Mouse (Mus musculus) forebrain, embryonic 16.5 days (tissue): ENCODE measurements at regions not wholly inside any gene's neighbourhood (a gene's known extent, or its start where the extent isn't known, plus 50 kb on each side); places are given as distances from the start of the nearest gene placed in this dataset.
A peak's percentile ranks its signal among the peaks of the same experiment; 100 is the strongest.

Experiments
- ATAC-seq: fragments of 200-750 bp; cut with Nextera tagmentation; 2 replicates; pipeline ENCODE4 v1.8.0; 2017; ENCODE audit warnings: mild to moderate bottlenecking, moderate library complexity
- H3K27ac ChIP-seq: fragments of 300-500 bp; sonication (generic); 2 replicates; pipeline ENCODE4 v1.5.1; 2014; ENCODE audit warnings: low read length, control low read depth
- H3K27me3 ChIP-seq: fragments of 300-500 bp; sonication (generic); replicated peaks from 2 replicates; pipeline ENCODE4 v1.6.1; 2014; ENCODE audit warnings: low read length; ENCODE audit not compliant: control insufficient read depth, insufficient read depth
- H3K36me3 ChIP-seq: fragments of 300-500 bp; sonication (generic); 2 replicates; pipeline ENCODE4 v1.6.1; 2014; ENCODE audit not compliant: control insufficient read depth, insufficient read depth
- H3K4me1 ChIP-seq: fragments of 300-500 bp; sonication (generic); replicated peaks from 2 replicates; pipeline ENCODE4 v1.6.1; 2014; ENCODE audit warnings: low read length; ENCODE audit not compliant: control insufficient read depth, insufficient read depth
- H3K4me2 ChIP-seq: fragments of 300-500 bp; sonication (generic); 2 replicates; pipeline ENCODE4 v1.6.1; 2014; ENCODE audit warnings: mild to moderate bottlenecking, low read length, control low read depth
- H3K4me3 ChIP-seq: fragments of 300-500 bp; sonication (generic); replicated peaks from 2 replicates; pipeline ENCODE4 v1.5.1; 2014; ENCODE audit warnings: mild to moderate bottlenecking, low read length, control low read depth
- H3K9ac ChIP-seq: fragments of 300-500 bp; sonication (generic); replicated peaks from 2 replicates; pipeline ENCODE4 v1.6.1; 2014; ENCODE audit warnings: low read depth, low read length, control low read depth
- H3K9me3 ChIP-seq: fragments of 300-500 bp; sonication (generic); 2 replicates; pipeline ENCODE4 v1.6.1; 2016; ENCODE audit warnings: low read length; ENCODE audit not compliant: control insufficient read depth
- WGBS: fragments of 180-500 bp; shearing (Covaris S2); extraction: QIAGEN DNeasy Blood & Tissue Kit; methylation state at CpG from one replicate; pipeline ENCODE4 v1.1.7; 2014; 5-methylcytosine and 5-hydroxymethylcytosine counted together

DNA sequence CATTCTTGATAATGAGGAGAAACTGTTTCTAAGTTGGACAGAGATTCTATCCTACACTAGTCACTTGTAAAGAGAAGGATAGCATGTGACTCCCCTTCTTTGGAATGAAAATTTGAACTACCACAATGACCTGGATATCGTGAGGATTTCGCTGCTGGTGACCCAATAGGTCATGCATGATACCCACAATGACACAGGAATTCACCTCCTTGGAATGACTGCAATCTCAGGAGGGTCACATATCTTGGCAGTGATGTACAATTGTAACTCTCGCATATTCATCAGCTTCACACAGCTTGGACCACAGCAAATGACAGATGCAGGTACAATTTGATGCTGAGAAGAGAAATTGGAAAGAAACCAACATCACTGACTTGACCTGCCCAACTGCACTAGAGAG, 210.9 kb upstream of the Cd180 start:
- Histone ChIP-seq H3K9me3 (no peaks in the 10 kb centered on the region), H3K4me2 (no peak overlapping the region), H3K9ac (no peak overlapping the region), H3K36me3 (no peaks in the 10 kb centered on the region), H3K4me3 (no peak overlapping the region), H3K27ac (no peak overlapping the region), H3K27me3 (no peaks in the 10 kb centered on the region), H3K4me1 (no peaks in the 10 kb centered on the region)
- no peak for ATAC-seq
- 91% methylated on average over 3 of the region's 3 CpGs for WGBS

DNA sequence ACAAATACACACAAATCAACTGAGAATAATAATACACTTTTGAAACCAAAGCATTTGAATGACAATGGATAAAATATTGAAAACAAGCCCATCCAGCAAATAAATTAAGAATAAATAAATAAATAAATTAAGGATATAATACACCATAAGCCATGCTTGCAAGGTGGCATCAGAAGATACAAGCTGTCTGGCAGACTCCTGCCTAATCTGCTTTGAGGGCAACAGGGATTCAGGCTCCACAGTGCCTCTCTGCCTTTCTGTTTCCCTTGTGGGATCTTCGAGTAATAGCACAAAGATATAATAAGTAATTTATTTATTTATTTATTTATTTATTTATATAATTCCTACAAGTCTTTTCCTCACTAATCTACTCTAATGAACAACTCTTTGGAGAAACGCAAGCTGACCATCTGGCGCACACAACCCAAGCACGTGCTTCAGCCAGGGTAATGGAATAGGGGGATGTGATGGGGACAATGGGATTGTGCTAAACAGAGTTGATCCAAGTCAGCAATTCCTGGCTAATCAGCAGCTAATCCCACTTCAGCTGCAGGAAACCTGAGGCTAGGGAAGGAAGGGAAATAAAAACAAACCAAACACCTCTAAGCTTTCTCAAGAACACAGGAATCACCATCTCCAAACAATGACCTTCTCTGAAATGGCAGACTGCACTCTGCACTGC, 205.8 kb upstream of the Cd180 start:
- H3K9me3 ChIP-seq = no peaks in the 10 kb centered on the region
- no peak overlapping the region for H3K9ac ChIP-seq
- H3K36me3 ChIP-seq = no peaks in the 10 kb centered on the region
- ATAC-seq = no peak; the same call in 1 of the 2 replicates
- no peaks in the 10 kb centered on the region for H3K4me1 ChIP-seq
- no peak overlapping the region for H3K27ac ChIP-seq
- H3K4me2 ChIP-seq = no peak overlapping the region
- H3K4me3 ChIP-seq = no peak overlapping the region
- WGBS = 36% methylated on average over 4 of the region's 4 CpGs
- H3K27me3 ChIP-seq = no peaks in the 10 kb centered on the region

DNA sequence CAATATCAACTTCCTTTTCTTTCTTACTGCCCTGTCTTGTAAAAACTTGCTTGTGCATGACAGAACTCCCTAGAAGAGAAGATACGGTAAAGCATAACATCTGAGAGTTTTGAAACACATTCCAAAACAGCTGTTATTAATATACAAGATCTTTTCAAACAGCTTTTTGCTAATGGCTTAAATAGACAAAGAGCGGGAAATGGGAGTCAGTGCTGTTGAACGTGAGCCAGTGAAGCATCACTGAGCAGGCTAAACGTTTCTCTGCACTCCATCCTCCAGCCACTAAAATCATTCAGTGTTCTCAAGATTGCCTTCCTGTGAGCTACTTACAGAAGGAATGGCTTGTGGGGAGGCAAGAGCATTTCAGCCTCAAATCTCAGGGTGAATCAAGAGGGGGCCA, 202.0 kb upstream of the Cd180 start:
- H3K4me1 ChIP-seq = no peaks in the 10 kb centered on the region
- ATAC-seq = no peak
- H3K36me3 ChIP-seq = no peaks in the 10 kb centered on the region
- no peaks in the 10 kb centered on the region for H3K27me3 ChIP-seq
- H3K27ac ChIP-seq = no peak overlapping the region
- WGBS = 81% methylated on average over 4 of the region's 4 CpGs
- no peaks in the 10 kb centered on the region for H3K9me3 ChIP-seq
- no peak overlapping the region for H3K9ac ChIP-seq
- H3K4me3 ChIP-seq = no peak overlapping the region
- no peak overlapping the region for H3K4me2 ChIP-seq

DNA sequence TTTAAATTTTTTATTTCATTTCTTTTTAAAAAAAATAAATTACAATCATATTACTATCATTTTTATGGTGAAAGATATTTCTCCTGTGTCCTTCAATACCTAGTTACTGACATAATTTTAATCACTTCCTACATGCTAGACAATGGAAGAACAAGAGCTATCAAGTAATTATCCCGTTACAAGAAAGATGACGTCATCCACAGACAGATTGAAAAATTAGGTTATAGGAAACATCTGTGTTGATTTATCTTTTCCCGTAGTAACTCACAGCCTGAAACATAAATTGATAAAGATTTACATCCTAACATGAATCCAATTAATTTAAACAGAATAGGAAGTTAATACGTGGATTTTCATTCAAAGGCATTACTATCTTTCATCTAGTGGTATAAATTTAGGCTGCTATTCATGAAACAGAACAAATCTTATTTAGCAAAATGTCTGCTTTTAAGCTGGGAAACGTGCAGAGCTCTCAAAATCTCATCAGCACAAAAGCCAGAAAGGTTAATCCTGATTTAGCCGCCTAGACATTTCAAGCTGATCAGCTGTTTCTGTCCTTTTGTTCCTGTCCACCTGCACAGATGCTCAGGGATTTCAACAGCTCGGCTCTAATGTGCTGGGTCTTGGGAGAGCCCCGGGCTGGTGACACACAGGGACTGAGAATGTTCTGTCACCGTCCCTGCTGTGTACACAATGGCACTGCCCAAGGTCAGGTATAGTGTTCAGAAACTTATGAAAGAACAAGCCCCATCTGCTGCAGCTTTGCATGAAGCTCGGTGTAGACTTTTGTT, 189.0 kb upstream of the Cd180 start:
- Histone ChIP-seq H3K4me2 (no peak overlapping the region), H3K27ac (no peak overlapping the region), H3K4me3 (no peak overlapping the region), H3K9ac (no peak overlapping the region), H3K27me3 (no peaks in the 10 kb centered on the region), H3K9me3 (no peaks in the 10 kb centered on the region), H3K36me3 (no peaks in the 10 kb centered on the region), H3K4me1 (no peaks in the 10 kb centered on the region)
- WGBS = 15% methylated on average over 10 of the region's 10 CpGs
- ATAC-seq = peak; percentile 59; the same call in 1 of the 2 replicates

DNA sequence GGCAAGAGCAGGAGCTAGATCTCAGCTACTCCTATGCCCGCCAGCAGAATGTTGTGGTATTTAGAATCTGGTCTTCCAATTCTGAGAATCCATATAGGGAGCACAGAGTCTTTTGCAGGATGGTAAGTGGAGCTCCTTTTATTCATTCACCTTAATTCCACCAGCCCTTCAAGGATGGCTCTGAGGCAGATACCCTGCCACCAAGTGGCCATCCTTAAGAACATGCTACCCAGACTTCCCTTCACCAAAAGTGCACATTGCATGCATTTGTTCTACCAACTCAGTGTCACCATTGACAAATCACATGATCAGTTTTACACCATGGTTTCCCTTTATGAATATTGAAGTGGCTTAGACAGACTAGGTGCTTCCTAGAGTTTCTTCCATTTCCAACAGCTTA, 186.1 kb upstream of the Cd180 start:
- no peaks in the 10 kb centered on the region for H3K27me3 ChIP-seq
- no peak overlapping the region for H3K9ac ChIP-seq
- ATAC-seq = no peak
- H3K27ac ChIP-seq = no peak overlapping the region
- H3K36me3 ChIP-seq = no peaks in the 10 kb centered on the region
- WGBS = 83% methylated on average over 1 of the region's 1 CpGs
- H3K4me1 ChIP-seq = no peaks in the 10 kb centered on the region
- no peak overlapping the region for H3K4me2 ChIP-seq
- no peaks in the 10 kb centered on the region for H3K9me3 ChIP-seq
- no peak overlapping the region for H3K4me3 ChIP-seq

DNA sequence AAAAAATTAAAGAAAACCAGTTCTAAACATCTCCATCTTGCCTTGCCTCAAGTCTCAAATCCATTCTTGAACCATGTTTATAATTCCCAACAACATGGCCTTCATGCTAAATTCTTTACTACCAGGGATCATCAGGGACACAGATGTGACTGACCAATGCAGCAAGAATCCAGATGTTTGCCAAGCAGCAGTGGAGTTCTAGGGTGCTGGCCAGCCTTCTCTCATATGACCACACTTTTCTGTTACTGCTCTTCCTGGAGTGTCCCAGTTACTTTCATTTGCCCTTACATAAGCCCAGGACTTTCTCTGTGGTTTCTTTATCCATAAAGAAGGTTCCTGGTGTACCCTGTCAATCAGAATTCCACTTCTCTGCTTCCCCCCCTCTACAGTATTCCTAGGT, 185.4 kb upstream of the Cd180 start:
- Histone ChIP-seq H3K36me3 (no peaks in the 10 kb centered on the region), H3K4me1 (no peaks in the 10 kb centered on the region), H3K9me3 (no peaks in the 10 kb centered on the region), H3K4me3 (no peak overlapping the region), H3K4me2 (no peak overlapping the region), H3K27ac (no peak overlapping the region), H3K27me3 (no peaks in the 10 kb centered on the region), H3K9ac (no peak overlapping the region)
- no peak for ATAC-seq

DNA sequence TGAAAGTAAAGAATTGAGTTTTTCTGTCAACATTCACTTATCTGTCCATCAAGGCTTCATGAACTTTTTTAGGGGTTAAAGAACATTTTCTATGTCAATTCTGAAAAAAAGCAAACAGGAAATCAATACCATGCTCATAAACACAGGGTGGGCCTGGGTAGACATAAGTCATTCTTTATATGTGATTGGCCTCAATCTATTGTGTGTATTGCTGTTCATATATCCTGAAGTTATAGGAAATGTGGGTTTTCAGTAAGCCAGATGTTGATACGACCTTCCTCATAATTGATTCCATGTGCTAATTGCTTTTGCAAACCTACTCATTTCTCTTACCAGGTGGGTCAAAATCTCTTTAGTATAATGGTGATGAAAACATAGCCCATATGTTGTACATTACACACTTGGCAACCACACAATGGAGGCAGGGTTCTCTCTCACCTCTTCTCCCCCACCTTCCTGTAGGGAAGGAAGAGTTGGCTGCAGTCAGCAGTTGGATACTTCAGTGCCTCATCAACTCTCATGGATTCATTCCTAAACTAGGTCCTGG, 182.6 kb upstream of the Cd180 start:
- Histone ChIP-seq H3K27me3 (no peaks in the 10 kb centered on the region), H3K9ac (no peak overlapping the region), H3K27ac (no peak overlapping the region), H3K4me1 (no peaks in the 10 kb centered on the region), H3K36me3 (no peaks in the 10 kb centered on the region), H3K4me3 (no peak overlapping the region), H3K9me3 (no peaks in the 10 kb centered on the region), H3K4me2 (no peak overlapping the region)
- ATAC-seq = no peak
- 76% methylated on average over 1 of the region's 1 CpGs for WGBS

DNA sequence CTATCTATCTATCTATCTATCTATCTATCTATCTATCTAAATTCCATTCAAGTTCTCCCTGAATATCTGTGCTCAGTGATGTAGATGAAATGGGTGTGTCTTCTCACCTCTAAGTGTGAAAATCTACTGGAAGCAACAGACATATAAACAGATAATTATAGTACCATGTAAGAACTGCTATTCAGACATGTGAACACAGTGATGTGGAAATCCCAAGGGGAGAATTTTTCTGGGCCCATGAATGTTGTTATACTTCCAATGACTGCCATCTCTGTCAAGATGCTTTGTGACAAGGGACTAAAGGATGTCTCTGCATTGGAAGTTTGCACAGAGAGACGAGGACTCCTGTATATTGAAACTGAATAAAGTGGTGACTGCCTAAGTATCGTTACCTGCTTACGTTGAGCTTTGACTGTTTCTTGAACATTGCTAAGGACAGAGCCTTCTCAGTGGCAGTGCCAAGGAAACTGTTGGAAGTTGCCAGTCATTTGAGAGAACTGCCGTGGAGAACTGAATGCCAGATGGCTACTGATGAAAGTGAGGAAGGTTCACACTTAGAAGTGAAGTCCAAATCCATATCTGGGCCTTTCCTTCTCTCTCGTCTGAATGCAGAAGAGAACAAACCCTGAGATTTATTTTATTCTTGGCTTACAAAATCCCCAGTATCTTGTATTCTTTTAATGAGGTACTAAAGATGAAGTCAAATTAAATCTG, 175.0 kb upstream of the Cd180 start:
- Histone ChIP-seq H3K9ac (no peak overlapping the region), H3K36me3 (no peaks in the 10 kb centered on the region), H3K27me3 (no peaks in the 10 kb centered on the region), H3K4me1 (no peaks in the 10 kb centered on the region), H3K9me3 (no peaks in the 10 kb centered on the region), H3K4me2 (no peak overlapping the region), H3K4me3 (no peak overlapping the region), H3K27ac (no peak overlapping the region)
- no peak for ATAC-seq
- 65% methylated on average over 5 of the region's 5 CpGs for WGBS

DNA sequence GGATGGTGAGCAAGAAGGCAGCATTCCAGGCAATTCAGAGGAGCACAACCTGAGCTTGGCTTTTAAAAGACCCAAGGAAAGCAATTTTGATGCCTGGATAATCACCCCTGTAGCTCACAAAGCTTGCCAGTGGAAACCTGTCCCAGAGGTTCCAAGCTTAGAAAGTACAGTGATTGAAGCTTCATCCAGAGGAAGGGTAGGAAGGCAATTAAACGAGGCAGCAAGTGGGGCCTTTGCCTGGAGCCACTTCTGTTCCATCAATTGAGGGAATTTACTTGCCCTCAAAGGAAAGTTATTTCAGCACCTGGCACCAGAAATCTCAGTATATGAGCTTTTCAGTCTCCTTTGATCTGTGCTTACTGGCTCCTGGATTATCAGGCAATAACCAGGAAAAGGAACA, 171.9 kb upstream of the Cd180 start:
- no peaks in the 10 kb centered on the region for H3K4me1 ChIP-seq
- H3K9ac ChIP-seq = no peak overlapping the region
- H3K36me3 ChIP-seq = no peaks in the 10 kb centered on the region
- H3K9me3 ChIP-seq = no peaks in the 10 kb centered on the region
- 35% methylated on average over 1 of the region's 1 CpGs for WGBS
- H3K27ac ChIP-seq = no peak overlapping the region
- no peak overlapping the region for H3K4me3 ChIP-seq
- ATAC-seq = no peak
- H3K27me3 ChIP-seq = no peaks in the 10 kb centered on the region
- H3K4me2 ChIP-seq = no peak overlapping the region
